Mouse (Mus musculus) inflammation-experienced regulatory T-cells (primary cell): ENCODE data around the gene Gm11983. TPM values are rescaled to one million over a fixed set of nuclear protein-coding genes. Genes with fewer than 3 reads are reported as not detected.

Source experiments
- polyA plus RNA-seq, 2 experiments: library from polyadenylated mRNA; unstranded; fragments of 100-300 nt; shearing (Covaris generic); gene quantifications; one replicate each; pipeline ENCODE4 v1.2.1; 2017

The Gm11983 gene
- under 1 TPM in 1 of 2 experiments, not detected in 1; 0.73 TPM for polyA plus RNA-seq

GRCm38 (mm10) chr11:6837554-6837953, at the start of gene Gm11983:
Gene Gm11983 (minus strand): TSS chr11:6837654.

Other genes with a start within 250 kb of the Gm11983 start
- under 1 TPM; 0.30 to 0.67 TPM for gene Nacad, start 231.6 kb downstream of the Gm11983 start, polyA plus RNA-seq
- gene Tbrg4, start 211.6 kb downstream of the Gm11983 start, polyA plus RNA-seq: 10 to 100 TPM; 12.0 to 17.0 TPM
- 1 to 10 TPM in 1 of 2 experiments, not detected in 1; 1.1 TPM for gene Wap, start 199.0 kb downstream of the Gm11983 start, polyA plus RNA-seq
- 10 to 100 TPM in 1 of 2 experiments, 1 to 10 TPM in 1; 4.5 to 17.1 TPM for gene Ramp3, start 179.1 kb downstream of the Gm11983 start, polyA plus RNA-seq
- under 1 TPM; 0.12 to 0.65 TPM for gene Adcy1, start 225.8 kb upstream of the Gm11983 start, polyA plus RNA-seq